Mouse (Mus musculus) stomach, embryonic 14.5 days (tissue): ENCODE measurements around the gene Chchd1. TPM values are rescaled to one million over a fixed set of nuclear protein-coding genes. Genes with fewer than 3 reads are reported as not detected.
"Not testable (repeated sequence)": the region's sequence is repeated elsewhere in the genome, so short reads cannot be mapped to it uniquely, and the experiment has no call there.

ENCODE experiments used
- ATAC-seq: fragments of 200-750 bp; cut with Nextera tagmentation; 2 replicates; pipeline ENCODE4 v1.8.0; 2017; ENCODE audit warnings: low read depth, moderate TSS enrichment; ENCODE audit not compliant: insufficient number of reproducible peaks, insufficient read depth, low FRiP score
- H3K27ac ChIP-seq: fragments of 300-500 bp; sonication (generic); 2 replicates; pipeline ENCODE4 v1.5.1; 2014; ENCODE audit warnings: mild to moderate bottlenecking, low read length, moderate library complexity, mixed read lengths
- H3K27me3 ChIP-seq: fragments of 300-500 bp; sonication (generic); 2 replicates; pipeline ENCODE4 v1.6.1; 2014; ENCODE audit warnings: low read length, control low read depth, mixed read lengths; ENCODE audit not compliant: control insufficient read depth, insufficient read depth
- H3K36me3 ChIP-seq: fragments of 300-500 bp; sonication (generic); 2 replicates; pipeline ENCODE4 v1.6.1; 2014; ENCODE audit warnings: mild to moderate bottlenecking, control low read depth, low read length, moderate library complexity, mixed read lengths; ENCODE audit not compliant: control insufficient read depth, insufficient read depth
- H3K4me1 ChIP-seq: fragments of 300-500 bp; sonication (generic); 2 replicates; pipeline ENCODE4 v1.6.1; 2014; ENCODE audit warnings: low read length, control low read depth, mixed read lengths; ENCODE audit not compliant: control insufficient read depth, insufficient read depth
- H3K4me2 ChIP-seq: fragments of 300-500 bp; sonication (generic); replicated peaks from 2 replicates; pipeline ENCODE4 v1.6.1; 2014; ENCODE audit warnings: low read depth, low read length, control low read depth
- H3K4me3 ChIP-seq: fragments of 300-500 bp; sonication (generic); 2 replicates; pipeline ENCODE4 v1.5.1; 2014; ENCODE audit warnings: low read depth, low read length, control low read depth
- H3K9ac ChIP-seq: fragments of 300-500 bp; sonication (generic); replicated peaks from 2 replicates; pipeline ENCODE4 v1.6.1; 2014; ENCODE audit warnings: low read depth, mild to moderate bottlenecking, control low read depth, low read length, moderate library complexity, mixed read lengths
- H3K9me3 ChIP-seq: fragments of 300-500 bp; sonication (generic); 2 replicates; pipeline ENCODE4 v1.6.1; 2016; ENCODE audit warnings: low read depth, low read length, control low read depth; ENCODE audit not compliant: control insufficient read depth
- WGBS: fragments of 180-500 bp; shearing (Covaris S2); extraction: QIAGEN DNeasy Blood & Tissue Kit; methylation state at CpG from one replicate; pipeline ENCODE4 v1.1.7; 2014; 5-methylcytosine and 5-hydroxymethylcytosine counted together
- polyA plus RNA-seq: library from polyadenylated mRNA; unstranded; fragments of >200 nt; fragmentation: Nextera tagmentation; extraction: Ambion mirVana; gene quantifications from 2 replicates; pipeline ENCODE4 v1.2.1, GENCODE M21; 2014

The Chchd1 gene
- polyA plus RNA-seq, 1 experiment from 2014 or later: 224 TPM

- Histone ChIP-seq H3K27me3 (no peaks in the 10 kb centered on the region), H3K4me3 (peak overlapping the region; percentile 73), H3K4me2 (peak overlapping the region; percentile 62), H3K27ac (peak overlapping the region; percentile 90), H3K4me1 (peaks cover 29% of the 10 kb centered on the region), H3K9ac (peak overlapping the region; percentile 74), H3K9me3 (no peaks in the 10 kb centered on the region), H3K36me3 (peaks cover 21% of the 10 kb centered on the region; the same call in 1 of the 2 replicates)
- ATAC-seq: peak; percentile 17; the same call in 1 of the 2 replicates
- 3% methylated on average over 15 of the region's 15 CpGs for WGBS
Measured at GRCm38 (mm10) chr14:20702096-20702740, 588 bp upstream of the Chchd1 start.

- not testable (repeated sequence) for ATAC-seq
Measured at GRCm38 (mm10) chr14:20703461-20703860, 655 bp downstream of the Chchd1 start.

GRCm38 (mm10) chr14:20707201-20708190 is 4.7 kb downstream of the Chchd1 start, which contains the start of gene Zswim8:
Gene Zswim8 (plus strand): TSS chr14:20707552.
- Histone ChIP-seq H3K4me1 (peaks cover 17% of the 10 kb centered on the region), H3K4me3 (peak within 1 kb of the TSS; percentile 98), H3K36me3 (peaks cover 30% of the 10 kb centered on the region), H3K27me3 (no peaks in the 10 kb centered on the region), H3K4me2 (peak within 1 kb of the TSS; percentile 59), H3K9ac (peak within 1 kb of the TSS; percentile 92), H3K9me3 (no peaks in the 10 kb centered on the region), H3K27ac (peak within 1 kb of the TSS; percentile 87)
- ATAC-seq: peak; percentile 91
- WGBS: under 1% methylated on average over 74 of the region's 80 CpGs

More at GRCm38 (mm10) chr14:20703461-20703860, 655 bp downstream of the Chchd1 start:
- Histone ChIP-seq H3K4me2 (peak overlapping the region; percentile 62), H3K4me1 (peaks cover 21% of the 10 kb centered on the region), H3K4me3 (peak overlapping the region; percentile 73), H3K27ac (peak overlapping the region; percentile 90), H3K9ac (peak overlapping the region; percentile 74), H3K36me3 (peaks cover 18% of the 10 kb centered on the region; the same call in 1 of the 2 replicates)
- WGBS: 7% methylated on average over 8 of the region's 8 CpGs
- H3K27me3 ChIP-seq, H3K9me3 ChIP-seq: not testable (repeated sequence)

GRCm38 (mm10) chr14:20708239-20708638 is 5.4 kb downstream of the Chchd1 start:
- no peak overlapping the region for H3K27ac ChIP-seq
- H3K36me3 ChIP-seq: peaks cover 36% of the 10 kb centered on the region
- 4% methylated on average over 10 of the region's 10 CpGs for WGBS
- peak overlapping the region; percentile 59 for H3K4me2 ChIP-seq
- H3K4me1 ChIP-seq: peaks cover 17% of the 10 kb centered on the region
- no peaks in the 10 kb centered on the region for H3K27me3 ChIP-seq
- no peaks in the 10 kb centered on the region for H3K9me3 ChIP-seq
- ATAC-seq: no peak
- peak overlapping the region; percentile 98 for H3K4me3 ChIP-seq
- peak overlapping the region; percentile 92 for H3K9ac ChIP-seq

- Histone ChIP-seq H3K4me2 (no peak overlapping the region), H3K9me3 (no peaks in the 10 kb centered on the region), H3K4me1 (peaks cover 8% of the 10 kb centered on the region), H3K27me3 (no peaks in the 10 kb centered on the region), H3K9ac (no peak overlapping the region), H3K27ac (no peak overlapping the region), H3K4me3 (no peak overlapping the region), H3K36me3 (peaks cover 79% of the 10 kb centered on the region)
- 67% methylated on average over 11 of the region's 11 CpGs for WGBS
- ATAC-seq: 0 out of 2 replicates have a peak, but pooled peaks have one; percentile 56
Measured at GRCm38 (mm10) chr14:20713832-20714231, 11.0 kb downstream of the Chchd1 start.

GRCm38 (mm10) chr14:20718443-20718842 is 15.6 kb downstream of the Chchd1 start:
- Histone ChIP-seq H3K27ac (no peak overlapping the region), H3K4me1 (no peaks in the 10 kb centered on the region), H3K9me3 (no peaks in the 10 kb centered on the region), H3K4me2 (no peak overlapping the region), H3K36me3 (peaks cover 92% of the 10 kb centered on the region), H3K4me3 (no peak overlapping the region), H3K27me3 (no peaks in the 10 kb centered on the region), H3K9ac (no peak overlapping the region)
- no peak for ATAC-seq
- WGBS: 88% methylated on average over 10 of the region's 10 CpGs

GRCm38 (mm10) chr14:20719767-20720166 is 17.0 kb downstream of the Chchd1 start:
- Histone ChIP-seq H3K4me3 (no peak overlapping the region), H3K4me1 (no peaks in the 10 kb centered on the region)

GRCm38 (mm10) chr14:20721371-20721770 is 18.6 kb downstream of the Chchd1 start:
- Histone ChIP-seq H3K9ac (no peak overlapping the region), H3K4me1 (no peaks in the 10 kb centered on the region), H3K36me3 (peaks cover 89% of the 10 kb centered on the region), H3K4me3 (no peak overlapping the region), H3K9me3 (no peaks in the 10 kb centered on the region), H3K4me2 (no peak overlapping the region), H3K27ac (no peak overlapping the region), H3K27me3 (no peaks in the 10 kb centered on the region)
- 86% methylated on average over 4 of the region's 4 CpGs for WGBS
- ATAC-seq: 0 out of 2 replicates have a peak, but pooled peaks have one; percentile 20

More at GRCm38 (mm10) chr14:20719767-20720166, 17.0 kb downstream of the Chchd1 start:
- Histone ChIP-seq H3K4me2 (no peak overlapping the region), H3K27ac (no peak overlapping the region), H3K36me3 (peaks cover 90% of the 10 kb centered on the region), H3K9ac (no peak overlapping the region), H3K27me3 (no peaks in the 10 kb centered on the region), H3K9me3 (no peaks in the 10 kb centered on the region)
- 93% methylated on average over 12 of the region's 12 CpGs for WGBS
- no peak for ATAC-seq
